Mouse (Mus musculus): ENCODE measurements at regions not wholly inside any gene's neighbourhood (a gene's known extent, or its start where the extent isn't known, plus 50 kb on each side); places are given as distances from the start of the nearest gene placed in this dataset.

DNA sequence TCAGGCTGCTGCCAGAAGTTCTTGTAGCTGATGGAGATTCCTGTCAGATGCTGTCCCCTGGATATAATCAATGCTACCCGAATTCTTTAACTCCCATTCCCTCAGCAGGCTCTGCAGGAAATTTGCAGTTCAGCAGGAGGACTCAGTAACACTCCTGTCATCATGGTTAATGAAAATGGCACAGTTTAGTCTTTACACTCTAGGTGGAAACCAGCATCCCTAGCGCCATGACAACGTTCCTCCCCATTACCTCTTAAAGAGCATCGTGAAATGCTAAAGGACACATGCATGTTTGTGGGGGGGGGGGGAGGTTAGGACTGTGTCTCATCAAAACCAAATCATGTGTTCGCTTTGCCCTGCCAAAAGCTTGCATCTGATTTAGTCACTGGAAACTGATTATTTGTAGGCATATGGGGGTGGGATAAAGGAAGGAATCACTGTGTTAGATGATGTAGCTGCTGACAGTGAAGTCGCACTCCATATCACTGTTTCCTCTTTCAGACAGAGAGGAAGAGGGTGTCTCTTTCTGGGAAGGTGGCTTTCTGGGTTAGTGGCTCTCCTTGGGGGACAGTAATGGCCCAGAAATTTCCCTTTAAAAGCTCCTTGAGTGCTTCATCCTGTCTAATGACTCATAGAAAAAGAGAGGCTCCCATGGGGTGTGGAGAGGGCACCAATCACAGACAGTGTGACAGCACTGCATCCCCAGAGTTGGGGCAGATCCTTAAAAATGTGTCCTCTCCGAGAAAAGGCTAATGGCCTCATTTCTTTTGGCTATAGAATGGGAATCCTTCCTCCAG lies 351.5 kb downstream of the Plekhb2 start:
- no peak for TF ChIP-seq CTCF (IDR thresholded peaks at IDR 0.05; ENCODE audit: low read depth)
- TF ChIP-seq EP300 (IDR thresholded peaks at IDR 0.05; ENCODE audit: low read depth): no peak

Measured in liver, postnatal 0 days (tissue).